Mouse (Mus musculus) hindbrain, embryonic 15.5 days (tissue): ENCODE measurements around the gene Pnmal2. TPM values are rescaled to one million over a fixed set of nuclear protein-coding genes. Genes with fewer than 3 reads are reported as not detected.

Source experiments
- ATAC-seq: fragments of 200-750 bp; cut with Nextera tagmentation; 2 replicates; pipeline ENCODE4 v1.8.0; 2017; ENCODE audit warnings: low read depth, moderate number of reproducible peaks, moderate TSS enrichment; ENCODE audit not compliant: low FRiP score
- H3K27ac ChIP-seq: fragments of 300-500 bp; sonication (generic); replicated peaks from 2 replicates; pipeline ENCODE4 v1.5.1; 2015; ENCODE audit warnings: mild to moderate bottlenecking, inconsistent platforms
- H3K27me3 ChIP-seq: fragments of 300-500 bp; sonication (generic); 2 replicates; pipeline ENCODE4 v1.6.1; 2015; ENCODE audit warnings: control low read depth, inconsistent platforms
- H3K36me3 ChIP-seq: fragments of 300-500 bp; sonication (generic); 2 replicates; pipeline ENCODE4 v1.6.1; 2015; ENCODE audit warnings: control low read depth, inconsistent platforms
- H3K4me1 ChIP-seq: fragments of 300-500 bp; sonication (generic); replicated peaks from 2 replicates; pipeline ENCODE4 v1.6.1; 2015; ENCODE audit warnings: control low read depth, inconsistent platforms
- H3K4me2 ChIP-seq: fragments of 300-500 bp; sonication (generic); 2 replicates; pipeline ENCODE4 v1.6.1; 2015; ENCODE audit warnings: moderate library complexity, mild to moderate bottlenecking, inconsistent platforms
- H3K4me3 ChIP-seq: fragments of 300-500 bp; sonication (generic); 2 replicates; pipeline ENCODE4 v1.5.1; 2015; ENCODE audit warnings: mild to moderate bottlenecking, inconsistent platforms
- H3K9ac ChIP-seq: fragments of 300-500 bp; sonication (generic); 2 replicates; pipeline ENCODE4 v1.6.1; 2015; ENCODE audit warnings: inconsistent platforms
- H3K9me3 ChIP-seq: fragments of 300-500 bp; sonication (generic); 2 replicates; pipeline ENCODE4 v1.6.1; 2016; ENCODE audit warnings: control low read depth, inconsistent platforms
- WGBS: fragments of 180-500 bp; shearing (Covaris S2); methylation state at CpG from one replicate; pipeline ENCODE4 v1.1.7; 2015; 5-methylcytosine and 5-hydroxymethylcytosine counted together
- polyA plus RNA-seq: library from polyadenylated mRNA; unstranded; fragments of >200 nt; fragmentation: Nextera tagmentation; extraction: Ambion mirVana; gene quantifications from 2 replicates; pipeline ENCODE4 v1.2.1, GENCODE M21; 2015

Gene Pnmal2
- 142 and 150 TPM in 2 replicates for polyA plus RNA-seq

GRCm38 (mm10) chr7:16944061-16944807 lies at the start of gene Pnmal2:
TSS of gene Pnmal2 (plus strand) at chr7:16944682.
- Histone ChIP-seq H3K4me1 (peaks cover 78% of the 10 kb centered on the region), H3K36me3 (no peaks in the 10 kb centered on the region), H3K27me3 (no peaks in the 10 kb centered on the region), H3K9me3 (no peaks in the 10 kb centered on the region), H3K27ac (peak within 1 kb of the TSS; percentile 95), H3K4me2 (peak within 1 kb of the TSS; percentile 90), H3K9ac (peak within 1 kb of the TSS; percentile 93), H3K4me3 (peak within 1 kb of the TSS; percentile 76)
- WGBS = 9% methylated on average over 36 of the region's 36 CpGs
- ATAC-seq = peak; percentile 88

GRCm38 (mm10) chr7:16895000-16895399 lies 49.5 kb upstream of the Pnmal2 start:
- Histone ChIP-seq H3K4me1 (peaks cover 31% of the 10 kb centered on the region), H3K9me3 (no peaks in the 10 kb centered on the region), H3K9ac (0 out of 2 replicates have a peak overlapping the region, but pooled peaks have one; percentile 34), H3K4me3 (peak overlapping the region; percentile 18), H3K27ac (no peak overlapping the region), H3K27me3 (peaks cover 10% of the 10 kb centered on the region; the same call in 1 of the 2 replicates), H3K36me3 (no peaks in the 10 kb centered on the region), H3K4me2 (peak overlapping the region; percentile 57)
- ATAC-seq = peak; percentile 21; the same call in 1 of the 2 replicates
- 0% methylated on average over 24 of the region's 24 CpGs for WGBS

- 30% methylated on average over 10 of the region's 10 CpGs for WGBS
- Histone ChIP-seq H3K4me2 (peak overlapping the region; percentile 57), H3K4me3 (peak overlapping the region; percentile 18), H3K9me3 (no peaks in the 10 kb centered on the region), H3K4me1 (peaks cover 33% of the 10 kb centered on the region), H3K27ac (no peak overlapping the region), H3K27me3 (peaks cover 10% of the 10 kb centered on the region; the same call in 1 of the 2 replicates), H3K9ac (0 out of 2 replicates have a peak overlapping the region, but pooled peaks have one; percentile 34), H3K36me3 (no peaks in the 10 kb centered on the region)
- no peak for ATAC-seq
These were observed 49.0 kb upstream of the Pnmal2 start for GRCm38 (mm10) chr7:16895511-16895910.

GRCm38 (mm10) chr7:16900526-16900925 lies 44.0 kb upstream of the Pnmal2 start:
- H3K4me3 ChIP-seq = no peak overlapping the region
- no peak overlapping the region for H3K4me2 ChIP-seq
- no peak overlapping the region for H3K9ac ChIP-seq
- H3K27me3 ChIP-seq = no peaks in the 10 kb centered on the region
- no peaks in the 10 kb centered on the region for H3K9me3 ChIP-seq
- ATAC-seq = 0 out of 2 replicates have a peak, but pooled peaks have one; percentile 28
- no peaks in the 10 kb centered on the region for H3K36me3 ChIP-seq
- H3K27ac ChIP-seq = no peak overlapping the region
- H3K4me1 ChIP-seq = peaks cover 4% of the 10 kb centered on the region
- WGBS = 25% methylated on average over 5 of the region's 5 CpGs

GRCm38 (mm10) chr7:16903439-16903955 lies 41.0 kb upstream of the Pnmal2 start:
- H3K9me3 ChIP-seq = no peaks in the 10 kb centered on the region
- no peaks in the 10 kb centered on the region for H3K36me3 ChIP-seq
- no peak overlapping the region for H3K27ac ChIP-seq
- H3K9ac ChIP-seq = no peak overlapping the region
- ATAC-seq = no peak
- H3K4me3 ChIP-seq = no peak overlapping the region
- peaks cover 8% of the 10 kb centered on the region; the same call in 1 of the 2 replicates for H3K4me1 ChIP-seq
- 80% methylated on average over 2 of the region's 2 CpGs for WGBS
- no peak overlapping the region for H3K4me2 ChIP-seq
- H3K27me3 ChIP-seq = no peaks in the 10 kb centered on the region

- WGBS = 37% methylated on average over 8 of the region's 10 CpGs
- no peak overlapping the region for H3K27ac ChIP-seq
- no peaks in the 10 kb centered on the region for H3K36me3 ChIP-seq
- no peaks in the 10 kb centered on the region for H3K9me3 ChIP-seq
- peaks cover 8% of the 10 kb centered on the region; the same call in 1 of the 2 replicates for H3K4me1 ChIP-seq
- no peak overlapping the region for H3K4me3 ChIP-seq
- no peak for ATAC-seq
- H3K27me3 ChIP-seq = no peaks in the 10 kb centered on the region
- no peak overlapping the region for H3K4me2 ChIP-seq
- H3K9ac ChIP-seq = no peak overlapping the region
These were observed 40.3 kb upstream of the Pnmal2 start for GRCm38 (mm10) chr7:16904120-16904675.

GRCm38 (mm10) chr7:16905491-16906021 lies 38.9 kb upstream of the Pnmal2 start:
- no peak for ATAC-seq
- WGBS = 52% methylated on average over 9 of the region's 9 CpGs
- no peaks in the 10 kb centered on the region for H3K27me3 ChIP-seq
- peaks cover 5% of the 10 kb centered on the region; the same call in 1 of the 2 replicates for H3K4me1 ChIP-seq
- no peak overlapping the region for H3K27ac ChIP-seq
- H3K4me2 ChIP-seq = no peak overlapping the region
- H3K36me3 ChIP-seq = no peaks in the 10 kb centered on the region
- no peak overlapping the region for H3K9ac ChIP-seq
- no peak overlapping the region for H3K4me3 ChIP-seq
- no peaks in the 10 kb centered on the region for H3K9me3 ChIP-seq

GRCm38 (mm10) chr7:16906281-16906680 lies 38.2 kb upstream of the Pnmal2 start, which contains the start of gene Ptgir:
TSS of gene Ptgir (plus strand) at chr7:16906490.
- Histone ChIP-seq H3K9me3 (no peaks in the 10 kb centered on the region), H3K9ac (no peak within 1 kb of the TSS), H3K36me3 (no peaks in the 10 kb centered on the region), H3K4me2 (no peak within 1 kb of the TSS), H3K27me3 (no peaks in the 10 kb centered on the region), H3K27ac (no peak within 1 kb of the TSS), H3K4me1 (peaks cover 5% of the 10 kb centered on the region; the same call in 1 of the 2 replicates), H3K4me3 (no peak within 1 kb of the TSS)
- no peak for ATAC-seq
- 11% methylated on average over 6 of the region's 6 CpGs for WGBS

- Histone ChIP-seq H3K27ac (no peak overlapping the region), H3K4me2 (no peak overlapping the region), H3K4me1 (peaks cover 5% of the 10 kb centered on the region; the same call in 1 of the 2 replicates), H3K9me3 (no peaks in the 10 kb centered on the region), H3K36me3 (no peaks in the 10 kb centered on the region), H3K27me3 (no peaks in the 10 kb centered on the region), H3K4me3 (no peak overlapping the region), H3K9ac (no peak overlapping the region)
- 93% methylated on average over 41 of the region's 41 CpGs for WGBS
- no peak for ATAC-seq
These were observed 37.5 kb upstream of the Pnmal2 start for GRCm38 (mm10) chr7:16906889-16907559.

- ATAC-seq = no peak
- H3K4me3 ChIP-seq = no peak overlapping the region
- H3K9me3 ChIP-seq = no peaks in the 10 kb centered on the region
- 74% methylated on average over 7 of the region's 7 CpGs for WGBS
- H3K27ac ChIP-seq = no peak overlapping the region
- no peaks in the 10 kb centered on the region for H3K27me3 ChIP-seq
- peaks cover 5% of the 10 kb centered on the region; the same call in 1 of the 2 replicates for H3K4me1 ChIP-seq
- H3K9ac ChIP-seq = no peak overlapping the region
- no peak overlapping the region for H3K4me2 ChIP-seq
- H3K36me3 ChIP-seq = no peaks in the 10 kb centered on the region
These were observed 36.6 kb upstream of the Pnmal2 start for GRCm38 (mm10) chr7:16907842-16908241.

GRCm38 (mm10) chr7:16908367-16908766 lies 36.1 kb upstream of the Pnmal2 start:
- Histone ChIP-seq H3K36me3 (no peaks in the 10 kb centered on the region), H3K9ac (no peak overlapping the region), H3K4me3 (no peak overlapping the region), H3K27ac (no peak overlapping the region), H3K9me3 (no peaks in the 10 kb centered on the region), H3K4me2 (no peak overlapping the region), H3K27me3 (no peaks in the 10 kb centered on the region), H3K4me1 (peaks cover 5% of the 10 kb centered on the region; the same call in 1 of the 2 replicates)
- ATAC-seq = no peak
- WGBS = 51% methylated on average over 11 of the region's 11 CpGs
